Mouse (Mus musculus) ZHBTc4 (cell line): ENCODE data around the gene Fgr.

Experiments
- DNase-seq: peaks from one replicate; pipeline ENCODE4 v3.0.0-alpha.2; 2011; ENCODE audit warnings: low read depth, low spot score

The Fgr gene

DNA sequence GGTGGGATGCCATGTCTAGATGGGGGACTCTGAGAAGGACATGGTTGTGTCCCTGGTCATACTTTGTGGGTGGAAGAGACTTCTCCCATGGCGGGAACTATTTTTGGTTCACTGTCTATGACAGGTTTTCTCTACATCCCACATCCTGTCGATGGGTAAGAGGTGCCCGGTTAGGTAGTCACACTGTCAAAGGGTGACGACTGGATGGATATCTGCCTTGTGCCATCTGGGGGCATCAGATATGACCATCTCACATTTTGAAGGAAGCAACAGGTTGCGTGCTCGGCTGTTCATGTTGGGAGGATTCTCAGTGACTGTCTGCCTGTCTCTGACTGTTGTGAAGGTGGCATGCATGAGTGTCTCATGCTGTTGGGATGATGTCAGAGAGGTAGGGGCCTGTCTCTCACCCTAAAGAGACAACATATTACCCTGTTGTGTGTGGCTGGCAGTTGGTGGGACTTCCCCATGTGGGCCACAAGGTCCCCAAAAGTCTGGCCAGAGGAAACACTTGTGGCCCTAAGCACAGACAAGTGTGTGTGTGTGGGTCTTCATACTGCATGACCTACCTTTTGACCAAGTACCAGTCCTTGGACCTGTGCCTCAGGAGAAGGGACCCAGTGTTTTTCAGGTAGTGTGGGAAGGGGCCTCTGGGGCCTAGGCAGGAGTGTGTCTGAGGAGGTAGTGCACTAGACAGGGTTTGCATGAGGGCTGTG is 77.1 kb downstream of the Fgr start:
- DNase-seq, result no peak

DNA sequence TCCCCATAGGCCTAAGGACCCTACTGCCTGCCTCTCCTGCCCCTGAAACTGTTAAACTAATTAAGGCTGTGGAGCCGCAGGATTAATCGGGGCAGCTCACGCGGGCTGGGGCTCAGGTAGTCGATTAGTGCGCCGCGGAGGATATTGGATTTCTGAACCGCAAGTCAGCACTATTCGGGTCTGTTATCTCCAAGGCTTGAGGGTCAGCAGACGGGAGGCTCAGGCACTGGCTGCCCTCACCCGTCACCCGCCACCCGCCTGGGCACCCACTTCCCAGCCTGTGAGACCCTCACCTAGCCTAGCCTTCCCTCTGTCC is 77.6 kb downstream of the Fgr start:
- DNase-seq, result no peak
